Mouse (Mus musculus): ENCODE data around the gene Ncapg. TPM values are rescaled to one million over a fixed set of nuclear protein-coding genes. Genes with fewer than 3 reads are reported as not detected.

Gene Ncapg
- total RNA-seq, 2 experiments from 2014 or later: not detected

GRCm38 (mm10) chr5:45691678-45692077 is 22.0 kb downstream of the Ncapg start:
- DNase-seq (ENCODE audit: low spot score): no peak

DNA sequence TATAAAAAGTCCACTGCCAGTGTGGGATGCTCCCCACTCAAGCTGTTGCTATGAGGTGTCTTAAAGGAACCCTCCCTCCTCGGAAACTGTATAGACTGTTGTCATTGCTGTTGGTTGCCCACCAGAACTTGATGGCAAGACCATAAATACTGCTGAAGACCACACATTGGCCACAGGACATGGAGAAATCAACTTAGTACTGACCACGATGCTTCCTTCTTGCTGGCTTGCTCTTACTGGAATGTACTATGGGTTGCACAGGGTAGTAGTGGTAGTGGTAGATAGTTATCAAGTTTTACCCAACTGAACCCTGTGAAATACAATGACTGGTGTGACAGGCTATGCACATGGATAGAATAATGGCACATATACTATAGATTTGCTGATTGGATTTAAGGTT is 37.1 kb downstream of the Ncapg start:
- DNase-seq (ENCODE audit: low spot score): no peak

DNA sequence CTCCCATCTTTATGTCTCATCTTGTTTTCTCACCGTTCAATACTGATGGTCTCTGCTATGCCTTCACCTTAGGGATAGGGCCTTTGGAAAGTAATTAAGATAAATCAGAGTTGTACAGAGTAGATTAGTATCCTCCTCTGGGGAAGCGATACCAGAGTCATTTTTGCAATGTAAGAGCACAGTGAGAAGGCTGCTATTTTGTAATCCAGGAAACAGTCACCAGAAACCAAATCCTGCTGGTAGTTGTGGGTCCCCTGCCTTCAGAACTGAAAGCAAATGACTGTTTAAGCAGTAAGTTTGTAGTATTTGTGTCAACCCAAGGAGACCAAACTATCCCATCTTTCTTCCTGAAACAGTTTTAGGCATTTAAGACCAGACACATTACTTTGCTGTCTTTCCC is 39.9 kb downstream of the Ncapg start:
- DNase-seq (ENCODE audit: low spot score): no peak

DNA sequence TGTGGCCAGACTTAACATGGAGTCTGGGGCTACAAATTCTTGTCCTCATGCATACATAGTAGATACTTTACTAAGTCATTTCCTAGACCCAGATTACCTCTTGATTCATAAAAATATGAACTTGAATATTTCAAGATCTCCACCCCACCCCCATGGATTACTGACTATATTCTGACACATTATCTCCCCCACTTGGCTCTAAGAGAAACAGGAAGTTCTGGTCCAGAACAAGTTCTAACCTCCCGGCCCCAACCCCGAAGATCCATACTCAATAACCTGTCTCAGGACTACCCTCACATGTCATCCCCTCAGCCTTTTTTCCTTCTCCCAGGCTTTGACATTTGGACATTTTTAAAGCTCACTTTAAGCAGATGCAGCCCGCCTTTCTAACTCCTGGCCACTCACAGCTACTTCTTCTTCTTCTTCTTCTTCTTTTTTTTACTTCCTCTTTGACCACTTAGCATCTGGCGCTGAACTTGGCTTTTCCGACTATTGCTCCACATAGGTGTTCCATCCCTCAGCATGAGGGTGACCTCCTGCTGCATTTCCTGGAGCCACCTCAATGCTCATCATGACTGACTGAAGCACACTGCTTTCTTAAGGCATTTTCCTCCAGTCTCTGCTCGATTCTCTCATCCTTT is 49.2 kb downstream of the Ncapg start:
- no peak for DNase-seq (ENCODE audit: low spot score)

DNA sequence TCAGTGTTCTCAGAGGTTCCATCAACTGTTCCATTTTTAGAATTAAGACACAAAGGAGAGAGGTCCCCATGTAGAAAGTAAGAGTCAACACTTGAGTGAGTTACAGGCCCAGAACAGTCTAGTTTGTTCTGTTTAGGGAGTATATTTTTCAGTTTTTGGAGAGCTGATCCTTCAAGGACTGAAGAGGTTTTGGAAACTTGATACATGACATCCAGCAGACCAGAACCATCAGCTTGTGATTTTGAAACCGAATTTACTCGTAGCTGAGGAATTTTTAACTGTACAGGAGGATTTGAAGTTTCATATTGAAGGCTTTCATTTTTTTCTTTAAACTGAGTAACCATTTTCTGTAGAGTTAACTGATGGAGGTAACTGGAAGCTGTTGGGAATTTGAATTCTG is 64.0 kb downstream of the Ncapg start:
- DNase-seq (ENCODE audit: low spot score): no peak

- no peak for DNase-seq (ENCODE audit: low spot score)
Measured at GRCm38 (mm10) chr5:45737911-45738310, 68.2 kb downstream of the Ncapg start.

Other genes with a start within 250 kb of the Ncapg start
- gene Qdpr, start 219.7 kb upstream of the Ncapg start, total RNA-seq (2021): 10 to 100 TPM; 45.7 to 50.0 TPM
- gene Clrn2, start 216.2 kb upstream of the Ncapg start, total RNA-seq (2021): not detected
- 10 to 100 TPM; 57.6 to 59.3 TPM for gene Lap3, start 176.5 kb upstream of the Ncapg start, total RNA-seq (2021)
- gene Med28, start 149.7 kb upstream of the Ncapg start, total RNA-seq (2021): 10 to 100 TPM; 52.4 to 57.1 TPM
- under 1 TPM; 0.48 to 0.95 TPM for gene Fam184b, start 30.3 kb upstream of the Ncapg start, total RNA-seq (2021)
- 1 to 10 TPM; 5.3 to 6.1 TPM for gene Lcorl, start 187.7 kb downstream of the Ncapg start, total RNA-seq (2021)

Data from gastrocnemius, adult 18-20 months (tissue).